Mouse (Mus musculus) kidney, postnatal 14 days (tissue): ENCODE measurements around the gene Dnm2.
A peak's percentile ranks its signal among the peaks of the same experiment; 100 is the strongest.

Experiments used
- DNase-seq: peaks from one replicate; pipeline ENCODE4 v3.0.0; 2022; ENCODE audit warnings: mixed read lengths

Dnm2 gene

DNA sequence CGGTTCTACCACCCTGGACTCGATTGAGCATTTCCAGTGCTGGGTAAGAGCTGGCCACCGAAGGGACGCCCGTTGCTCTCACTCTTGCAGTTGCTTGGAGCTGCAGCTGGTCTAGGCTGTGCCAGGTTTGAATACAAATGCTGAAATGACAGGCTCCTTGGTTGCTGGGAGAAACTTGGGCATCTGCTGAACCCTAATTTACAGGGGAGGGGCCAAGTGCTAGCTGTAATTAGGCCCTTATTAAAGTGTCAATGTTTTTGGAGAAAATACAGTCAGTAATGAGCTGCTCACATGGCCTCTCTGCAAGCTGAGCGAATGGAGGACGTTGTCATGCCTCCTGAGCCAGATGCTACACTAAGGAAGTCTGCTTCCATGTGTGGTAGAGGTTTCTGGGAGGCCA, 6.0 kb downstream of the Dnm2 start:
- DNase-seq = no peak

DNA sequence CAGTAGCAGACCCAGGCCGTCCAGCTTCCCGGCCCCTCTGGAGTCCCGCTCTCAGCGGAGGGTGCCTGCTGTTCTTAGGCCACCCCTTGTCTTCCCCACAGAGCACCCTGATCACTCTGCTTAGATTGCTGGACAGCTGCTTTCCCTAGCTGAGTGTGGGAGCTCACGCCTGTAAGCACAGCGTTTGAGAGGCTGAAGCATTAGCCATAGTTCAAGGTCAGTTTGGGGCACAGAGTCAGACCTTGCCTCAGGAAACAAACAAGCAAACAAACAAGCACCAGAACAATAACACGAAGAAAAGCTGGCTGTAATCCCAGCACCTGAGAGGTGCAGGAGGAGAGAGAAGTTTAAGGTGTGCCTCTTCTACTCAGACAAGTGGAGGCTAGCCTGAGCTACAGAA, 7.4 kb downstream of the Dnm2 start:
- DNase-seq = no peak

DNA sequence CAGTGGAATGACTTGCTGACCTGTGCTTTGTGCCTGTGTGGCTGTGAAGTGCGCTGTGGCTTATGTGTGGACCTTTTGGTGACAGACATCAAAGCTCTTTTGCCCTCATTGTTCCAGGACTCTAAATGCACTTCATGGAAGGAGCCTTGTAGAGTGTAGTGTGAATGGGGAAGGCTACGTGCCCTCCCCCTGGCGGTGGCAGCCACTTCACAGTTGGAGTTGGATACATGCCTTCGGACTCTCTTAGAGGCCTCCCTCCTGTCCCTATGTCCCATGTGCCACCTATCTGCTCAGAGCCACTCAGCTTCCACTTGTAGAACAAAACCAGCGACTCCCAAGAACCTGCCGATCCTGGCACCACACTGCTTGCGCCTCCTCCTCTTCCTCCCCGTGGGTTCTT, 9.1 kb downstream of the Dnm2 start:
- no peak for DNase-seq

DNA sequence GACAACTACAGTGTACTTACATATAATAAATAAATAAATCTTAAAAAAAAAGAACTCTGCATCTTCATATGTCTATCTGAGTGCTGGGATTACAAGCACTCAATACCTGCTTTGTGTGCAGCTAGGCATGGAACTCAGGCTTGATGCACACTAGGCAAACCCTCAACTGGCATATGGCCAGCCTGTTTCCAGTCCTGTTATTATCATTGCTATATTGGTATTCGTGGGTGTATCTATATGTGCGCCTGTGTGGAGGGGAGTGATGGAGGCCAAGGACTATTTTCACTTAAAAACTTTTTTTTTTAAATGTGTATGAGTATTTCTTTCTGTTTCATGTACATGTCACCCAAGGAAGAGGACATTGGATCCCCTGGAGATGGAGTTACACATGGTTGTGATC, 9.7 kb downstream of the Dnm2 start:
- no peak for DNase-seq

DNA sequence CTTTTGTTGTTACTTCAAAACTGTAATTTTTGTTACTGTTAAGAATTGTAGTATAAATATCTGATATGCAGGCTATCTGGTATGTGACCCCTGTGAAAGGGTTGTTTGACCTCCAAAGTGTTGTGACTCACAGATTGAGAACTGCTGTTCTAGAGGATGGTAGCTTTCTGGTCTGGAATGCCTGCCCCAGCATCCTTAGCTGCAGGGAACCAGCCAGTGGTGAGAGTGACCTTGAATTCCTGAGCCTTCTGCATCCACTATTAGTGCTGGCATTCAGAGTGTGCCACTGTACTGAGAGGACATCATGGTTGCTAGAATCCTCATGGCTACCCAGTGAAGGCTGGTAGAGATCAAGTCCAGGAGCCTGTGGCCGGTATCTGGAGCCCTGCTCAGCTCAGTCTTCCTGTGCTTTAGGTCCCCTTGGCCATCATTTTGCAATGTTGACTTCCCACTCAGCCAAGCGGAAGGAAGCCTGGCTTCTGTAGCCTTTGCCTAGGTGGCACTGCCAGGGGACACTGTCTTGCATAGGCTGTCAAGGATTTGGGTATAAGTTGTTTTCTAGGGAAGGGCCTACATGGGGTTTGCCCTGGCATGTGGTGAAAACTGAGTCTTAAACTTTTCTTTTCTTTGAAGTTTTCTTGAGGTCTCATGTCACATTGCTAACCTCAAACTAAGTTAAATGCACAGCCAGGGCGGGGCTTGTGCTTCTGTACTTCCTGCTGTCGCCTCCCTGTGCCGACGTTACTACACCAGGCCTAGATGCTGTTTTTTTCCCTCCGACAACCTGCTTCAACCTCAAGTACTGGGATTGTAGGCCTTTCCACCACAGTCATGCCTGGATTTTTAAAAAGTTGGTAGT, 11.3 kb downstream of the Dnm2 start:
- DNase-seq = no peak

DNA sequence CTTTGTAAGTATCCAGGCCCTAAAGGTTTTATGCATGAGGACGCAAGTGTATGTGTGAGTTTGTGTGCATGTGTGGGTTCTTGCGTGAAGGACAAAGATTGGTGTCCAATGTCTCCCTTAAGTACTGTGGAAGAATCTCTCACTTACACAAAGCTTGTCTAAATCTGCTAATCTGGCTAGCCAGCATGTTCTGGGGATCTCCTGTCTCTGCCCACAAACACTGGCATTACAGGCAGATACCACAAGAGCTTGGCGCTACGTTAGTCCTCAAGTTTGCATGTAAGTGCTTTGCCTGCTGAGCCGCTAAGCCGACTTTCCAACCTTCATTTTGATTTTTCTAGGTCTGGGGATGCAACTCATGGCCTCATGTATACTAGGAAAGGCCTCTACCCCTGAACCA, 12.9 kb downstream of the Dnm2 start:
- no peak for DNase-seq

GRCm38 (mm10) chr9:21438219-21438618, 13.5 kb downstream of the Dnm2 start:
- no peak for DNase-seq

GRCm38 (mm10) chr9:21439456-21439855, 14.7 kb downstream of the Dnm2 start:
- DNase-seq = no peak

DNA sequence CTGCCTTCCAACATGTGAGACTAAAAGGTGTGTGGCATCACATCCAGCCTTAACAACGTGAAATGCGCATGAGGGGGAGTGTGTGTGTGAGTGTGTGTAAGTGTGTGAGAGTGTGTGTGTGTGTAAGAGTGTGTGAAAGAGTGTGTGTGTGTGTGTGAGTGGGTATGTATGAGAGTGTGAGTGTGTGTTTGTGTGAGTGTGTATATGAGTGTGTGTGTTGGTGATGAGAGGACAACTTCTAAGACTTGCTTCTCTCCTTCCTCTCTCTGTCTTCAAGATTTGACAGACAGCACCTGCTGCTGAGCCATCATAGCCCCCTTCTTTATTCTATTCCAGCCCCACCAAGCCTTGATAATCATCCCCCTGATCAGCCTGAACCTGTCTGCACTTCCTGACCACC, 15.2 kb downstream of the Dnm2 start:
- DNase-seq = no peak

- no peak for DNase-seq
These were observed 15.7 kb downstream of the Dnm2 start for GRCm38 (mm10) chr9:21440387-21440786.

- no peak for DNase-seq
These were observed 19.1 kb downstream of the Dnm2 start for GRCm38 (mm10) chr9:21443853-21444252.

DNA sequence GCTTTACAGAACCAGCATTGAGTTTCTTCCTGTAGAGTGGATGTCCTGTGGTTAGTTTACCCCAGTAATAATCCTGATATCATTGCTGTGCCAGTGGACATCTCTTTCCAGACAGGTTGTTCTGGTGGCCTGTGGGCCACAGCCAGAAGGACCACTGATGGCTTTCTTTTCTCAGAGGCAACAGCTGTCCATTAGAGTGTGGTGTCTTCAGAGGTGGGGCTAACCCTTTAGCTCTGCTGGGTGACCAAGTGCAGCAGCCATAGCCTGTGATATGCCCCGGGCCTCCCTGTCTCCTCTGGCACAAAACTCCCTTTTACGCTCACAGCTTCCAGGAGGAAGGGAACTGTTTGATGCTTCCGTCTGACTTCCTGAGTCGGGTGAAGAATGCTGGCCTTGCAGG, 19.9 kb downstream of the Dnm2 start:
- no peak for DNase-seq

DNA sequence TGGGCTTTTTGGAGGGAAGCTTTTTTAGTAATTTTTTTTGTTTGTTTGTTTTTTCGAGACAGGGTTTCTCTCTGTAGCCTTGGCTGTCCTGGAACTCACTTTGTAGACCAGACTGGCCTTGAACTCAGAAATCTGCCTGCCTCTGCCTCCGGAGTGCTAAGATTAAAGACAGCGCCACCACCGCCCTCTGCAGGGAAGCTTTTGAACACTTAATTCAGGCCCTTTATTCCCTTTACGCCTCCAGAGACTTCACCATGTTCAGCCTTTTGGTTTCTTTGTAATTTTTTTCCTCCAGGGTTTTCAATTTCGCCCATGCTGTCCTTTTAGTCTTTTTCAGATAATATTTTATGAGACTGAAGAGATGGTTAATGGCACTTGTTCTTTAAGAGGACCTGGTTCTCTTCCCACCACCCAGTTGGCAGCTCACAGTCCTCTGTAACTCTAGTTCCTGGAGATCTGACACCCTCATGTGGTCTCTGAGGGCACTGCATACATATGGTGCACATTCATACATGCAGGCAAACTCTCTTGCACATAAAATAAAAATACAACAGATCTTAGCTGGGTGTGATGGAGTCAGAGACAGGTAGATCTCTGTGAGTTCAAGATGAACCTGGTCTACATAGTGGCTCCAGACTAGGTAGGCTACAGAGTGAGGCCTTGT, 20.5 kb downstream of the Dnm2 start:
- DNase-seq = no peak

DNA sequence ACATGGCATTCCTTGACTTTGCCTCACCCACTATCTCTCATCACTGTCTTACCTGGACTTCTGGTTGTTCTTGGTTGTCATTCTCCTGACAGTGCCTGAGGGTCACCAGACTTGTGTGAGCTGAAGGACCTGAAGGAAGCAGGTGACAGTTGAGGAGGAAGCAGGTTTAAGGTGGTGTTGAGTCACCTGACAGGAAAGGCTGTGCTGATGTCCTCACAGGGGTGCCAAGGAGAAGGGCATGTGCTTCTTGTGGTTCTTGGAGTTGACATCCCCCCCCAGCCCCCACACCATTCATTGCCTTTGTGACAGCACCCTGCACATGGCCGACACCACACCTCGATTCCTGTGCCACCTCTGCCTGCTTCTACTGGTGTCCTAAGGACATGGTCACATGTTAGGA, 23.1 kb downstream of the Dnm2 start:
- DNase-seq = no peak

- no peak for DNase-seq
These were observed 25.0 kb downstream of the Dnm2 start for GRCm38 (mm10) chr9:21449710-21450109.

- peak; percentile 52 for DNase-seq
These were observed 25.6 kb downstream of the Dnm2 start for GRCm38 (mm10) chr9:21450270-21450669.

GRCm38 (mm10) chr9:21451391-21451790, 26.7 kb downstream of the Dnm2 start:
- no peak for DNase-seq

- DNase-seq = no peak
These were observed 27.2 kb downstream of the Dnm2 start for GRCm38 (mm10) chr9:21451870-21452269.

DNA sequence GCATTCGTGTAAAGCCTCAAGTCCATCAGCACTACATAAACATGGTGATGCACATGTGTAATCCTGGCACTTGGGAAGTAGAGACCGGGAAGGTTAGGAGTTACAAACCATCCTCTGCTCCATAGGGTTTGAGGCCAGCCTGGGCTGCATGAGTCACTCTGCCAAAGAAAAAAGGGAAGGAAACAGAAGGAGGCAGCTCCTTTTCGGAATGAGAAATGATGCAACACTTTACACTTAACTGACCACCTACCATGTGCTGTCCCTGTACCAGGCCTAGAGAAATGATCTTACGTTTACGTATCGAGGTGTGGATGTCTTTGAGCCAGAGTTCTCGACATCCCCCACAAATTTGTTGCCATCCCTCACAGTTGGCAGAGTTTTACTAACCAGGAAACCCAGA, 28.3 kb downstream of the Dnm2 start:
- no peak for DNase-seq

- no peak for DNase-seq
These were observed 28.8 kb downstream of the Dnm2 start for GRCm38 (mm10) chr9:21453459-21453858.

GRCm38 (mm10) chr9:21454556-21454955, 29.8 kb downstream of the Dnm2 start:
- no peak for DNase-seq

DNA sequence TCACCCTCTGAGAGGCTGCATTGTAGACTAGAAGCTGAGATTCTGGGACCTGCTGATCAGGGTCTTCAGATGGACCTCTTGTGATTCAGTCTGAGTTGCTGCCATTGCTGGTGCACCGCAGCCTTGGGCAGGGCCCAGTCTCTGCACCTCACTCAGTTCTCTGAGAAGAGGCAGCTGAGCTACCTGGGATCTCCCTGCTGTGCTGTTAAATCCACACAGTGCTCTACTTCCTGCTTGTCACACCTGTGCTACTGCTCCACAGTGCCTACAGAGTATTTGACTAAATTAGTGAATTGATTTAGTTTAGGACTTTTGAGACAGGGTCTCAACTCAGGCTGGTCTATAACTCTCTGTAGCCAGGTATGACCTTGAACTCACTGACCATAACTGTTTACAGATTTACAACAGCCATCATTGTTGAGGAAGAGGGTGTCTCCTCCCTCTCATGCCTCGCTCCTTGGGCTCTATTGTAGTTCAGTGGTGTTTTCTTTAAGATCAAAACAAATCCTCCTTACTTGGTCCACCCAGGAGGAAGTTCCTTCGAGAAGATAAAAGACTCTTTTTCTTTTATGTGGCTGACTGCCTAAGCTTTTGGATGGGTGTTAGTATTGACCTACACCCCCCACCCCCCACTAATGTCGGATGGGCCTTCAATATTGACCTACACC, 30.5 kb downstream of the Dnm2 start:
- DNase-seq = no peak

GRCm38 (mm10) chr9:21456246-21456929, 31.7 kb downstream of the Dnm2 start:
- DNase-seq = no peak
